Mouse (Mus musculus) cortical plate, adult 2 months (tissue): ENCODE data around the gene Wfikkn2. TPM values are rescaled to one million over a fixed set of nuclear protein-coding genes. Genes with fewer than 3 reads are reported as not detected.

Experiments
- H3K27ac ChIP-seq: fragments of 200-500 bp; 2 replicates; pipeline ENCODE4 v1.5.1; 2012; ENCODE audit warnings: low read length, control low read depth, inconsistent platforms; ENCODE audit not compliant: insufficient read depth
- H3K4me1 ChIP-seq: fragments of 200-500 bp; 2 replicates; pipeline ENCODE4 v1.6.1; 2011; ENCODE audit warnings: low read length; ENCODE audit not compliant: control insufficient read depth, insufficient read depth
- H3K4me3 ChIP-seq: fragments of 200-500 bp; 2 replicates; pipeline ENCODE4 v1.5.1; 2011; ENCODE audit warnings: mild to moderate bottlenecking, low read length, control low read depth; ENCODE audit not compliant: insufficient read depth
- CTCF ChIP-seq: fragments of 200-500 bp; IDR thresholded peaks from 2 replicates; pipeline ENCODE4 v1.5.1; 2011; ENCODE audit warnings: mild to moderate bottlenecking, control low read depth, low read length; ENCODE audit not compliant: insufficient read depth; ENCODE audit errors: extremely low read depth
- POLR2A ChIP-seq: fragments of 200-500 bp; IDR thresholded peaks from 2 replicates; pipeline ENCODE4 v1.6.1; 2011; ENCODE audit warnings: mild to moderate bottlenecking, low read length, control low read depth; ENCODE audit not compliant: insufficient read depth; ENCODE audit errors: extremely low read depth
- polyA plus RNA-seq: library from polyadenylated mRNA; depleted of rRNA; stranded (reverse); fragments of >200 nt; gene quantifications from 2 replicates; pipeline ENCODE4 v1.2.3, GENCODE M21; 2012

Wfikkn2 gene
- polyA plus RNA-seq, 1 experiment = 1.3 TPM

GRCm38 (mm10) chr11:94261585-94262370, 16.0 kb upstream of the Wfikkn2 start:
- Histone ChIP-seq H3K27ac (no peak overlapping the region), H3K4me1 (peaks cover 4% of the 10 kb centered on the region), H3K4me3 (no peak overlapping the region)
- TF ChIP-seq CTCF = no peak
- no peak for TF ChIP-seq POLR2A

GRCm38 (mm10) chr11:94259814-94260213, 14.0 kb upstream of the Wfikkn2 start:
- Histone ChIP-seq H3K27ac (no peak overlapping the region), H3K4me1 (no peaks in the 10 kb centered on the region), H3K4me3 (no peak overlapping the region)
- no peak for TF ChIP-seq CTCF
- TF ChIP-seq POLR2A = no peak

GRCm38 (mm10) chr11:94257987-94258386, 12.2 kb upstream of the Wfikkn2 start:
- H3K27ac ChIP-seq = no peak overlapping the region
- H3K4me1 ChIP-seq = no peaks in the 10 kb centered on the region
- H3K4me3 ChIP-seq = no peak overlapping the region
- no peak for TF ChIP-seq POLR2A

GRCm38 (mm10) chr11:94255733-94256132, 9.9 kb upstream of the Wfikkn2 start:
- Histone ChIP-seq H3K4me1 (no peaks in the 10 kb centered on the region), H3K4me3 (no peak overlapping the region), H3K27ac (no peak overlapping the region)
- TF ChIP-seq CTCF = no peak
- no peak for TF ChIP-seq POLR2A

- no peak overlapping the region for H3K4me3 ChIP-seq
- TF ChIP-seq CTCF = no peak
- no peak for TF ChIP-seq POLR2A
- H3K4me1 ChIP-seq = no peaks in the 10 kb centered on the region
- no peak overlapping the region for H3K27ac ChIP-seq
Measured at GRCm38 (mm10) chr11:94253691-94254090, 7.9 kb upstream of the Wfikkn2 start.

GRCm38 (mm10) chr11:94253156-94253555, 7.4 kb upstream of the Wfikkn2 start:
- Histone ChIP-seq H3K4me1 (no peaks in the 10 kb centered on the region), H3K27ac (no peak overlapping the region), H3K4me3 (no peak overlapping the region)
- TF ChIP-seq POLR2A (no peak), CTCF (no peak)

GRCm38 (mm10) chr11:94246789-94247061, 920 bp upstream of the Wfikkn2 start:
- no peak overlapping the region for H3K27ac ChIP-seq
- no peak overlapping the region for H3K4me3 ChIP-seq
- no peaks in the 10 kb centered on the region for H3K4me1 ChIP-seq
- TF ChIP-seq POLR2A (no peak), CTCF (no peak)

- no peak overlapping the region for H3K27ac ChIP-seq
- H3K4me3 ChIP-seq = no peak overlapping the region
- TF ChIP-seq CTCF (no peak), POLR2A (no peak)
- no peaks in the 10 kb centered on the region for H3K4me1 ChIP-seq
Measured at GRCm38 (mm10) chr11:94244385-94244784, 1.4 kb downstream of the Wfikkn2 start.

- no peaks in the 10 kb centered on the region for H3K4me1 ChIP-seq
- no peak for TF ChIP-seq CTCF
- H3K4me3 ChIP-seq = no peak overlapping the region
- H3K27ac ChIP-seq = no peak overlapping the region
Measured at GRCm38 (mm10) chr11:94243422-94244180, 2.2 kb downstream of the Wfikkn2 start.

- H3K4me3 ChIP-seq = no peak overlapping the region
- no peak overlapping the region for H3K27ac ChIP-seq
- H3K4me1 ChIP-seq = no peaks in the 10 kb centered on the region
- TF ChIP-seq CTCF = no peak
- TF ChIP-seq POLR2A = no peak
Measured at GRCm38 (mm10) chr11:94242760-94243421, 2.9 kb downstream of the Wfikkn2 start.
